Comparison of ENCODE assay signal across 9 mouse cellular contexts in the genomic region with DNA sequence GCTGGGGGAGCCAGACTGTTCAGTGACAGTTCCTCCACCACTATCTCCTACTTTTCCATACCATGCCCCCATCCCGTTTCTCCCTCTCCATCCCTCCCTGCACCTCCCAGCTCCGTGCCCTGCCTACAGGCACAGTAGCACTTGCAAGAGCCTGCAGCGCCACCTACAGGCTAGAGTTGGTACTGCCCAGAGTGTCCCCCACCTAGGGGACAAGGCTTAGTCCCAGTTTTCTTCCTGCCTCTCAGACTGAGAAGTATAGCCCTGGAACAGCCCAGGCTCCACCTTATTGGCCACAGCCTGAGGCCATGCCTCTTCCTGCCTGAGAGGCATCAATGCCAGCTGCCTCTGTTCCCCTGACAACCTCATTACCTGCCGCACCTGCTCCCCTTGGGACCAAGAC.
DNase-seq lines count a peak whose midpoint lies in the region; ATAC-seq and TF ChIP-seq lines count a peak whose summit lies in the region.
"Had no signal": no experiment of that assay in that cellular context is flagged by ENCODE, and none has a peak within 500 bp of the region (broad histone marks: within the 10 kb centered on the region; RNA-seq: fewer than 3 reads in every experiment).

No protein-coding gene starts in this region.

- 12% methylated on average over 4 of the region's 4 CpGs for WGBS in forebrain, embryonic 11.5 days
- WGBS in lung, postnatal 0 days, result 14% methylated on average over 4 of the region's 4 CpGs

- in situ Hi-C loops in CH12.LX (cut with MboI; ENCODE audit: low pct_ligation_motif_present, low pct_unique_long_range_greater_than_20kb, low sequenced_read_pairs), result no loop called here

- no peak overlapping the region for H3K27ac ChIP-seq in CH12.LX (ENCODE audit: insufficient read depth, low read depth)
- no peak overlapping the region for H3K27ac ChIP-seq in forebrain, embryonic 11.5 days (ENCODE audit: low read depth, low read length)
- no peak overlapping the region for H3K27ac ChIP-seq in lung, postnatal 0 days (ENCODE audit: low read length)
- H3K27ac ChIP-seq: embryonic facial prominence, embryonic 12.5 days had no signal

- TF ChIP-seq POLR2A in CH12.LX (IDR thresholded peaks at IDR 0.05; ENCODE audit: low read depth, low read length), result no peak
- no peak for TF ChIP-seq POLR2A in brain, embryonic 14.5 days (IDR thresholded peaks at IDR 0.05; ENCODE audit: borderline replicate concordance, extremely low read depth, insufficient read depth, insufficient read length, poor library complexity, severe bottlenecking)

- TF ChIP-seq CTCF in CH12.LX (conservative IDR thresholded peaks at IDR 0.05 in 1 of 2, IDR thresholded peaks at IDR 0.05 in 1 of 2; ENCODE audit: low read depth in 2 of 2, low read length in 2 of 2), result peak; percentile 88 to 89
- peak; percentile 98 for TF ChIP-seq CTCF in brain, embryonic 14.5 days (IDR thresholded peaks at IDR 0.05; ENCODE audit: borderline replicate concordance, extremely low read depth, insufficient read depth, insufficient read length)
- peak; percentile 94 for TF ChIP-seq CTCF in lung, postnatal 0 days (IDR thresholded peaks at IDR 0.05)

- TF ChIP-seq RAD21 in CH12.LX (IDR thresholded peaks at IDR 0.05; ENCODE audit: low read depth, low read length), result peak; percentile 85

- no peak overlapping the region for H3K9ac ChIP-seq in CH12.LX (ENCODE audit: insufficient read depth, low read depth)
- H3K9ac ChIP-seq in forebrain, embryonic 11.5 days (ENCODE audit: low read length), result no peak overlapping the region; the same call in 1 of the 2 replicates
- no peak overlapping the region for H3K9ac ChIP-seq in lung, postnatal 0 days (replicated peaks; ENCODE audit: low read depth)
- H3K9ac ChIP-seq: embryonic facial prominence, embryonic 12.5 days had no signal

- H3K27me3 ChIP-seq in CH12.LX (replicated peaks), result peaks cover 93% of the 10 kb centered on the region
- H3K27me3 ChIP-seq in forebrain, embryonic 11.5 days (ENCODE audit: control insufficient read depth, insufficient read depth, low read length), result no peaks in the 10 kb centered on the region
- H3K27me3 ChIP-seq in lung, postnatal 0 days (replicated peaks; ENCODE audit: insufficient read depth, low read length), result no peaks in the 10 kb centered on the region
- H3K27me3 ChIP-seq: embryonic facial prominence, embryonic 12.5 days had no signal

- ATAC-seq in forebrain, embryonic 11.5 days (replicated peaks; ENCODE audit: low FRiP score), result peak; percentile 79
- peak; percentile 55 for ATAC-seq in lung, postnatal 0 days

- intact Hi-C loops in heart, postnatal 36 days (cut with DNase I), result loop anchor here (5.0 kb wide), 2 partner anchors 230 to 525 kb away; no protein-coding TSS in a partner anchor

- no peaks in the 10 kb centered on the region for H3K79me2 ChIP-seq in CH12.LX (replicated peaks; ENCODE audit: control insufficient read depth, extremely low read depth, insufficient read depth, poor library complexity, severe bottlenecking)

- H3K4me1 ChIP-seq in CH12.LX (ENCODE audit: control insufficient read depth in 1 of 2, insufficient read depth in 2 of 2), result no peaks in the 10 kb centered on the region
- H3K4me1 ChIP-seq in forebrain, embryonic 11.5 days (replicated peaks; ENCODE audit: control insufficient read depth, insufficient read depth, low read length), result peaks cover 5% of the 10 kb centered on the region; the same call in 1 of the 2 replicates
- no peaks in the 10 kb centered on the region for H3K4me1 ChIP-seq in lung, postnatal 0 days (ENCODE audit: insufficient read depth, low read depth, low read length)

- H3K9me3 ChIP-seq in CH12.LX (replicated peaks; ENCODE audit: low read length), result no peaks in the 10 kb centered on the region
- H3K9me3 ChIP-seq in forebrain, embryonic 11.5 days (ENCODE audit: control insufficient read depth, low read length), result no peaks in the 10 kb centered on the region
- H3K9me3 ChIP-seq in lung, postnatal 0 days (ENCODE audit: low read length), result no peaks in the 10 kb centered on the region
- H3K9me3 ChIP-seq: embryonic facial prominence, embryonic 12.5 days had no signal

- dilution Hi-C loops in CH12.LX (cut with MboI; ENCODE audit: extremely low pct_ligation_motif_present, extremely low pct_unique_long_range_greater_than_20kb, low sequenced_read_pairs), result no loop called here

- no peak overlapping the region for H3K4me2 ChIP-seq in CH12.LX (ENCODE audit: insufficient read depth, low read depth, poor library complexity, severe bottlenecking)
- no peak overlapping the region for H3K4me2 ChIP-seq in forebrain, embryonic 11.5 days (ENCODE audit: low read depth, low read length, severe bottlenecking)
- H3K4me2 ChIP-seq in lung, postnatal 0 days (replicated peaks; ENCODE audit: low read depth, low read length), result no peak overlapping the region
- H3K4me2 ChIP-seq: embryonic facial prominence, embryonic 12.5 days had no signal

- no peaks in the 10 kb centered on the region for H3K36me3 ChIP-seq in CH12.LX (replicated peaks in 1 of 2; ENCODE audit: control insufficient read depth in 1 of 2, insufficient read depth in 1 of 2, low read length in 1 of 2)
- no peaks in the 10 kb centered on the region for H3K36me3 ChIP-seq in forebrain, embryonic 11.5 days (ENCODE audit: control insufficient read depth, insufficient read depth, low read length)
- no peaks in the 10 kb centered on the region for H3K36me3 ChIP-seq in lung, postnatal 0 days (ENCODE audit: insufficient read depth, low read length)
- H3K36me3 ChIP-seq: embryonic facial prominence, embryonic 12.5 days had no signal

- DNase-seq in CH12.LX (ENCODE audit: extremely low read depth), result peak; percentile 61
- peak; percentile 87 for DNase-seq in brain, embryonic 14.5 days (ENCODE audit: low read depth)
- DNase-seq in forebrain, embryonic 11.5 days (ENCODE audit: low spot score), result peak; percentile 96
- peak; percentile 58 to 77 for DNase-seq in heart, postnatal 36 days
- DNase-seq in layer of hippocampus, adult 18-20 months (ENCODE audit: low spot score in 2 of 2), result peak; percentile 80 to 92
- DNase-seq in lung, postnatal 0 days (ENCODE audit: low spot score), result peak; percentile 60
- peak; percentile 88 for DNase-seq in retina, embryonic 14.5 days (ENCODE audit: low spot score)
- peak; percentile 45 to 46 for DNase-seq in thymus, postnatal 36 days

- no peak for TF ChIP-seq EP300 in CH12.LX (IDR thresholded peaks at IDR 0.05; ENCODE audit: low read length)
- no peak for TF ChIP-seq EP300 in lung, postnatal 0 days (IDR thresholded peaks at IDR 0.05)

- H3K4me3 ChIP-seq in CH12.LX (replicated peaks in 1 of 3; ENCODE audit: low read depth in 2 of 3, low read length in 2 of 3, poor library complexity in 1 of 3), result no peak overlapping the region
- H3K4me3 ChIP-seq in forebrain, embryonic 11.5 days (ENCODE audit: low read depth, low read length), result no peak overlapping the region
- H3K4me3 ChIP-seq in lung, postnatal 0 days (ENCODE audit: low read depth, low read length), result no peak overlapping the region
- H3K4me3 ChIP-seq: embryonic facial prominence, embryonic 12.5 days had no signal

TF ChIP-seq in CH12.LX, 34 proteins besides CTCF, POLR2A, EP300 and RAD21:
- TF ChIP-seq SMC3 (IDR thresholded peaks at IDR 0.05; ENCODE audit: low read depth, low read length), result peak; percentile 83
- TF ChIP-seq ETS1 (conservative IDR thresholded peaks at IDR 0.05; ENCODE audit: low read depth, low read length), result no peak
- TF ChIP-seq NELFE (IDR thresholded peaks at IDR 0.05; ENCODE audit: low read depth, low read length), result peak; percentile 33; the same call in 1 of the 2 replicates
- no peak for TF ChIP-seq CHD2 (IDR thresholded peaks at IDR 0.05; ENCODE audit: low read length)
- TF ChIP-seq ZC3H11A (IDR thresholded peaks at IDR 0.05; ENCODE audit: low read depth, low read length), result peak; percentile 60
- no peak for TF ChIP-seq E2F4 (IDR thresholded peaks at IDR 0.05; ENCODE audit: insufficient replicate concordance, low read depth, low read length)

Comparison
In these comparisons a context has a peak if more than half of its experiments do, and no peak if none do; other contexts are left out.
1. DNase-seq: peak in every context shown above with its lines; median percentile 96 in forebrain, embryonic 11.5 days; 88 in retina, embryonic 14.5 days; 87 in brain, embryonic 14.5 days; 86 in layer of hippocampus, adult 18-20 months; 68 in heart, postnatal 36 days; 61 in CH12.LX; 60 in lung, postnatal 0 days; 46 in thymus, postnatal 36 days.